Mouse (Mus musculus) naive thymus-derived CD4-positive, alpha-beta T cell, adult 2 months (primary cell): ENCODE data around the gene Gm5724.

Experiments
- DNase-seq: peaks from one replicate; pipeline ENCODE4 v3.0.0-alpha.2; 2011; ENCODE audit warnings: low read depth

Gene Gm5724

GRCm38 (mm10) chr6:141773710-141774109, at the start of gene Gm5724:
TSS of gene Gm5724 (minus strand) at chr6:141773810.
- no peak for DNase-seq

- DNase-seq: no peak
Observed at GRCm38 (mm10) chr6:141797837-141798236, 24.2 kb upstream of the Gm5724 start.

- DNase-seq: no peak
Observed at GRCm38 (mm10) chr6:141774476-141774875, 866 bp upstream of the Gm5724 start.

- no peak for DNase-seq
Observed at GRCm38 (mm10) chr6:141691246-141691645, 82.4 kb downstream of the Gm5724 start.

GRCm38 (mm10) chr6:141687008-141687407, 86.6 kb downstream of the Gm5724 start:
- no peak for DNase-seq
